16 mouse cellular contexts compared by ENCODE assay signal in genomic region chr13:42915081-42915480, GRCm38 (mm10).
"Had no signal": no experiment of that assay in that cellular context is flagged by ENCODE, and none has a peak within 500 bp of the region (broad histone marks: within the 10 kb centered on the region; RNA-seq: fewer than 3 reads in every experiment).

No protein-coding gene starts in this region.

- H3K4me1 ChIP-seq: liver, embryonic 13.5 days had no signal

- H3K36me3 ChIP-seq: liver, embryonic 13.5 days; lung, embryonic 15.5 days; neural tube, embryonic 12.5 days; neural tube, embryonic 15.5 days had no signal

- H3K9ac ChIP-seq: liver, embryonic 13.5 days; neural tube, embryonic 12.5 days; neural tube, embryonic 15.5 days had no signal

- H3K4me3 ChIP-seq: liver, embryonic 13.5 days; neural tube, embryonic 12.5 days had no signal

- ATAC-seq: intestine, postnatal 0 days had no signal

- DNase-seq: kidney, adult 2 months; kidney, postnatal 25 days; layer of hippocampus, postnatal 36 days; liver, embryonic 13.5 days; midbrain, embryonic 14.5 days; right cerebral cortex, adult 18-20 months; right cerebral cortex, postnatal 14 days; right cerebral cortex, postnatal 4 days; thymus, adult 2 months; thymus, postnatal 25 days had no signal

- H3K4me2 ChIP-seq: liver, embryonic 13.5 days had no signal

- H3K9me3 ChIP-seq: liver, embryonic 13.5 days; lung, embryonic 15.5 days; neural tube, embryonic 12.5 days; neural tube, embryonic 15.5 days had no signal

- H3K27ac ChIP-seq: kidney, postnatal 0 days; liver, embryonic 13.5 days; lung, embryonic 15.5 days; neural tube, embryonic 12.5 days; neural tube, embryonic 15.5 days; stomach, postnatal 0 days had no signal
